Mouse (Mus musculus) myocyte (in vitro differentiated cells): ENCODE data around the gene Nxph1. TPM values are rescaled to one million over a fixed set of nuclear protein-coding genes. Genes with fewer than 3 reads are reported as not detected.

Experiments
- H3K27me3 ChIP-seq: one replicate; pipeline ENCODE4 v1.6.1; 2011; ENCODE audit not compliant: control insufficient read depth, insufficient read depth, insufficient read length
- H3K36me3 ChIP-seq: one replicate; pipeline ENCODE4 v1.6.1; 2011; ENCODE audit not compliant: control insufficient read depth, insufficient read depth
- H3K4me2 ChIP-seq: one replicate; pipeline ENCODE4 v1.6.1; 2011; ENCODE audit warnings: low read depth, control low read depth
- H3K4me3 ChIP-seq: one replicate; pipeline ENCODE4 v1.5.1; 2011; ENCODE audit warnings: mild to moderate bottlenecking, control low read depth, moderate library complexity
- H3K79me2 ChIP-seq: one replicate; pipeline ENCODE4 v1.6.1; 2011; ENCODE audit not compliant: control insufficient read depth, insufficient read depth
- H3ac ChIP-seq: one replicate; pipeline ENCODE4 v1.6.1; 2011; ENCODE audit not compliant: control insufficient read depth, insufficient read length
- CEBPB ChIP-seq: IDR thresholded peaks from 2 replicates; pipeline ENCODE4 v1.6.1; 2011; ENCODE audit warnings: mild to moderate bottlenecking, moderate library complexity; ENCODE audit not compliant: poor library complexity, insufficient read depth, severe bottlenecking
- E2F4 ChIP-seq: IDR thresholded peaks from one replicate; pipeline ENCODE4 v1.6.1; 2011; ENCODE audit warnings: mild to moderate bottlenecking, control low read depth, moderate library complexity; ENCODE audit not compliant: insufficient read depth
- MAX ChIP-seq: IDR thresholded peaks from one replicate; pipeline ENCODE4 v1.6.1; 2011; ENCODE audit warnings: low read depth, mild to moderate bottlenecking, control low read depth
- MYOD1 ChIP-seq, 3 experiments: IDR thresholded peaks; one replicate each; pipeline ENCODE4 v1.6.1; 2011; ENCODE audit warnings: control low read depth in 2 of 3, low read depth in 2 of 3, mild to moderate bottlenecking in 2 of 3, moderate library complexity in 1 of 3; ENCODE audit not compliant: insufficient read length in 2 of 3, control insufficient read depth in 1 of 3
- MYOG ChIP-seq, 3 experiments: IDR thresholded peaks; one replicate each; pipeline ENCODE4 v1.6.1; 2011; ENCODE audit warnings: control low read depth in 2 of 3, low read depth in 2 of 3, mild to moderate bottlenecking in 2 of 3; ENCODE audit not compliant: insufficient read length in 2 of 3, control insufficient read depth in 1 of 3, insufficient read depth in 1 of 3
- POLR2A ChIP-seq: IDR thresholded peaks from one replicate; pipeline ENCODE4 v1.6.1; 2011; ENCODE audit warnings: low read depth, mild to moderate bottlenecking, control low read depth, moderate library complexity; ENCODE audit not compliant: insufficient read length
- POLR2AphosphoS2 ChIP-seq: IDR thresholded peaks from one replicate; pipeline ENCODE4 v1.6.1; 2011; ENCODE audit warnings: low read depth, control low read depth; ENCODE audit not compliant: insufficient read length
- REST ChIP-seq: IDR thresholded peaks from one replicate; pipeline ENCODE4 v1.6.1; 2011; ENCODE audit warnings: mild to moderate bottlenecking, control low read depth, moderate library complexity; ENCODE audit not compliant: insufficient read depth, insufficient read length
- SRF ChIP-seq: IDR thresholded peaks from one replicate; pipeline ENCODE4 v1.6.1; 2011; ENCODE audit warnings: low read depth; ENCODE audit not compliant: control insufficient read depth, insufficient read length
- TCF12 ChIP-seq: IDR thresholded peaks from one replicate; pipeline ENCODE4 v1.6.1; 2011; ENCODE audit warnings: mild to moderate bottlenecking, control low read depth; ENCODE audit not compliant: poor library complexity, insufficient read depth, severe bottlenecking
- TCF3 ChIP-seq: IDR thresholded peaks from one replicate; pipeline ENCODE4 v1.6.1; 2011; ENCODE audit warnings: low read depth, control low read depth; ENCODE audit not compliant: insufficient read length
- USF1 ChIP-seq: IDR thresholded peaks from one replicate; pipeline ENCODE4 v1.6.1; 2011; ENCODE audit warnings: low read depth, mild to moderate bottlenecking, control low read depth, moderate library complexity
- polyA plus RNA-seq: library from polyadenylated mRNA; unstranded; fragments of >200 nt; fragmentation: generic; extraction: Trizol; gene quantifications from one replicate; pipeline ENCODE4 v1.2.1, GENCODE M21; 2012; ENCODE audit warnings: missing spikeins

Gene Nxph1
- polyA plus RNA-seq, 1 experiment, result not detected

- no peak for TF ChIP-seq TCF3
- no peak for TF ChIP-seq POLR2A
- TF ChIP-seq MYOD1 (IDR thresholded peaks at IDR 0.05; ENCODE audit: control insufficient read depth in 1 of 3, insufficient read length in 2 of 3, low read depth in 2 of 3), result no peak
- no peak for TF ChIP-seq TCF12
- no peak for TF ChIP-seq MAX
- no peak for TF ChIP-seq E2F4
- no peak for TF ChIP-seq SRF
- no peak for TF ChIP-seq REST
- no peak for TF ChIP-seq MYOG (IDR thresholded peaks at IDR 0.05; ENCODE audit: control insufficient read depth in 1 of 3, insufficient read depth in 1 of 3, insufficient read length in 2 of 3, low read depth in 2 of 3)
- no peak for TF ChIP-seq POLR2AphosphoS2
- no peak for TF ChIP-seq CEBPB
- Histone ChIP-seq H3K27me3 (no peaks in the 10 kb centered on the region), H3K4me2 (no peak overlapping the region), H3K36me3 (no peaks in the 10 kb centered on the region), H3K79me2 (no peaks in the 10 kb centered on the region), H3ac (no peak overlapping the region), H3K4me3 (no peak overlapping the region)
Measured at GRCm38 (mm10) chr6:9119136-9119535, 170.9 kb downstream of the Nxph1 start.

- Histone ChIP-seq H3K36me3 (no peaks in the 10 kb centered on the region), H3K4me3 (no peak overlapping the region), H3K27me3 (no peaks in the 10 kb centered on the region), H3K79me2 (no peaks in the 10 kb centered on the region), H3ac (no peak overlapping the region), H3K4me2 (no peak overlapping the region)
- no peak for TF ChIP-seq MYOD1 (IDR thresholded peaks at IDR 0.05; ENCODE audit: control insufficient read depth in 1 of 3, insufficient read length in 2 of 3, low read depth in 2 of 3)
- TF ChIP-seq CEBPB, result no peak
- TF ChIP-seq TCF12, result no peak
- no peak for TF ChIP-seq USF1
Measured at GRCm38 (mm10) chr6:9124321-9124914, 176.2 kb downstream of the Nxph1 start.

GRCm38 (mm10) chr6:9133589-9134279, 185.5 kb downstream of the Nxph1 start:
- TF ChIP-seq TCF3, result no peak
- TF ChIP-seq E2F4, result no peak
- no peak for TF ChIP-seq POLR2AphosphoS2
- no peak for TF ChIP-seq TCF12
- TF ChIP-seq MAX, result no peak
- no peak for TF ChIP-seq MYOD1 (IDR thresholded peaks at IDR 0.05; ENCODE audit: control insufficient read depth in 1 of 3, insufficient read length in 2 of 3, low read depth in 2 of 3)
- no peak for TF ChIP-seq USF1
- TF ChIP-seq CEBPB, result no peak
- TF ChIP-seq MYOG (IDR thresholded peaks at IDR 0.05; ENCODE audit: control insufficient read depth in 1 of 3, insufficient read depth in 1 of 3, insufficient read length in 2 of 3, low read depth in 2 of 3), result no peak
- no peak for TF ChIP-seq SRF
- TF ChIP-seq POLR2A, result no peak
- TF ChIP-seq REST, result no peak
- no peaks in the 10 kb centered on the region for H3K27me3 ChIP-seq
- no peak overlapping the region for H3ac ChIP-seq
- H3K79me2 ChIP-seq, result no peaks in the 10 kb centered on the region
- H3K36me3 ChIP-seq, result no peaks in the 10 kb centered on the region
- no peak overlapping the region for H3K4me3 ChIP-seq
- no peak overlapping the region for H3K4me2 ChIP-seq

- H3K27me3 ChIP-seq, result no peaks in the 10 kb centered on the region
- no peak overlapping the region for H3K4me2 ChIP-seq
- H3K4me3 ChIP-seq, result no peak overlapping the region
- H3ac ChIP-seq, result no peak overlapping the region
- no peaks in the 10 kb centered on the region for H3K79me2 ChIP-seq
- TF ChIP-seq CEBPB (no peak), TCF12 (no peak), MAX (no peak), E2F4 (no peak), TCF3 (no peak)
- no peaks in the 10 kb centered on the region for H3K36me3 ChIP-seq
Measured at GRCm38 (mm10) chr6:9147966-9148365, 199.7 kb downstream of the Nxph1 start.

- Histone ChIP-seq H3K36me3 (no peaks in the 10 kb centered on the region), H3K4me2 (no peak overlapping the region), H3ac (no peak overlapping the region), H3K4me3 (no peak overlapping the region), H3K27me3 (no peaks in the 10 kb centered on the region), H3K79me2 (no peaks in the 10 kb centered on the region)
- TF ChIP-seq MYOG (IDR thresholded peaks at IDR 0.05; ENCODE audit: control insufficient read depth in 1 of 3, insufficient read depth in 1 of 3, insufficient read length in 2 of 3, low read depth in 2 of 3), result no peak
- TF ChIP-seq MAX, result no peak
- no peak for TF ChIP-seq TCF12
- no peak for TF ChIP-seq SRF
- TF ChIP-seq REST, result no peak
- no peak for TF ChIP-seq E2F4
- no peak for TF ChIP-seq POLR2AphosphoS2
Measured at GRCm38 (mm10) chr6:9149791-9150190, 201.6 kb downstream of the Nxph1 start.
